Mouse (Mus musculus) liver, embryonic 12.5 days (tissue): Measurements from ENCODE around the gene Etfrf1. TPM values are rescaled to one million over a fixed set of nuclear protein-coding genes. Genes with fewer than 3 reads are reported as not detected.
A peak's percentile ranks its signal among the peaks of the same experiment; 100 is the strongest.

Experiments used
- ATAC-seq: fragments of 200-750 bp; cut with Nextera tagmentation; 2 replicates; pipeline ENCODE4 v1.8.0; 2017; ENCODE audit warnings: moderate number of reproducible peaks, mild to moderate bottlenecking, moderate library complexity
- H3K27ac ChIP-seq: fragments of 300-500 bp; sonication (generic); 2 replicates; pipeline ENCODE4 v1.5.1; 2016; ENCODE audit warnings: mild to moderate bottlenecking
- H3K27me3 ChIP-seq: fragments of 300-500 bp; sonication (generic); replicated peaks from 2 replicates; pipeline ENCODE4 v1.6.1; 2016; ENCODE audit warnings: mild to moderate bottlenecking, moderate library complexity
- H3K36me3 ChIP-seq: fragments of 300-500 bp; sonication (generic); 2 replicates; pipeline ENCODE4 v1.6.1; 2016; ENCODE audit warnings: mild to moderate bottlenecking, moderate library complexity
- H3K4me1 ChIP-seq: fragments of 300-500 bp; sonication (generic); 2 replicates; pipeline ENCODE4 v1.6.1; 2016
- H3K4me2 ChIP-seq: fragments of 300-500 bp; sonication (generic); 2 replicates; pipeline ENCODE4 v1.6.1; 2016; ENCODE audit warnings: mild to moderate bottlenecking, moderate library complexity
- H3K4me3 ChIP-seq: fragments of 300-500 bp; sonication (generic); 2 replicates; pipeline ENCODE4 v1.5.1; 2016; ENCODE audit warnings: mild to moderate bottlenecking, moderate library complexity
- H3K9ac ChIP-seq: fragments of 300-500 bp; sonication (generic); 2 replicates; pipeline ENCODE4 v1.6.1; 2016; ENCODE audit warnings: mild to moderate bottlenecking, moderate library complexity
- H3K9me3 ChIP-seq: fragments of 300-500 bp; sonication (generic); replicated peaks from 2 replicates; pipeline ENCODE4 v1.6.1; 2016; ENCODE audit warnings: mild to moderate bottlenecking, moderate library complexity
- WGBS: fragments of 180-500 bp; shearing (Covaris S2); methylation state at CpG from one replicate; pipeline ENCODE4 v1.1.7; 2016; ENCODE audit not compliant: insufficient replicate concordance; 5-methylcytosine and 5-hydroxymethylcytosine counted together
- polyA plus RNA-seq: library from polyadenylated mRNA; unstranded; fragments of >200 nt; fragmentation: Nextera tagmentation; extraction: Ambion mirVana; gene quantifications from 2 replicates; pipeline ENCODE4 v1.2.1, GENCODE M21; 2016

Etfrf1 gene
- polyA plus RNA-seq, 1 experiment from 2014 or later, result 16.6 TPM

GRCm38 (mm10) chr6:145235367-145235766 is 24.4 kb downstream of the Etfrf1 start:
- 80% methylated on average over 6 of the region's 6 CpGs for WGBS

GRCm38 (mm10) chr6:145237148-145237547 is 26.2 kb downstream of the Etfrf1 start:
- WGBS, result 78% methylated on average over 4 of the region's 4 CpGs
- H3K4me2 ChIP-seq, result no peak overlapping the region
- no peak overlapping the region for H3K27ac ChIP-seq

More at GRCm38 (mm10) chr6:145235367-145235766, 24.4 kb downstream of the Etfrf1 start:
- Histone ChIP-seq H3K4me3 (no peak overlapping the region), H3K36me3 (peaks cover 52% of the 10 kb centered on the region), H3K27me3 (no peaks in the 10 kb centered on the region), H3K4me2 (no peak overlapping the region), H3K4me1 (no peaks in the 10 kb centered on the region), H3K27ac (no peak overlapping the region), H3K9me3 (no peaks in the 10 kb centered on the region), H3K9ac (no peak overlapping the region)
- ATAC-seq, result no peak

GRCm38 (mm10) chr6:145240285-145240684 is 29.4 kb downstream of the Etfrf1 start:
- H3K36me3 ChIP-seq, result peaks cover 55% of the 10 kb centered on the region
- 79% methylated on average over 6 of the region's 6 CpGs for WGBS
- no peak for ATAC-seq

More at GRCm38 (mm10) chr6:145237148-145237547, 26.2 kb downstream of the Etfrf1 start:
- Histone ChIP-seq H3K4me3 (no peak overlapping the region), H3K9me3 (no peaks in the 10 kb centered on the region), H3K4me1 (no peaks in the 10 kb centered on the region), H3K9ac (no peak overlapping the region), H3K36me3 (peaks cover 53% of the 10 kb centered on the region), H3K27me3 (no peaks in the 10 kb centered on the region)
- no peak for ATAC-seq

GRCm38 (mm10) chr6:145242521-145242920 is 31.6 kb downstream of the Etfrf1 start:
- Histone ChIP-seq H3K4me3 (no peak overlapping the region), H3K4me1 (peaks cover 10% of the 10 kb centered on the region), H3K9me3 (no peaks in the 10 kb centered on the region), H3K9ac (no peak overlapping the region), H3K4me2 (no peak overlapping the region), H3K27ac (no peak overlapping the region), H3K27me3 (no peaks in the 10 kb centered on the region), H3K36me3 (peaks cover 66% of the 10 kb centered on the region)
- ATAC-seq, result no peak
- 46% methylated on average over 1 of the region's 1 CpGs for WGBS

More at GRCm38 (mm10) chr6:145240285-145240684, 29.4 kb downstream of the Etfrf1 start:
- Histone ChIP-seq H3K4me3 (no peak overlapping the region), H3K27ac (no peak overlapping the region), H3K27me3 (no peaks in the 10 kb centered on the region), H3K4me2 (no peak overlapping the region), H3K9ac (no peak overlapping the region), H3K9me3 (no peaks in the 10 kb centered on the region), H3K4me1 (0 out of 2 replicates have a peak, but pooled peaks cover 4% of the 10 kb centered on the region)

GRCm38 (mm10) chr6:145246841-145247240 is 35.9 kb downstream of the Etfrf1 start:
- no peak overlapping the region for H3K27ac ChIP-seq
- no peak overlapping the region for H3K4me3 ChIP-seq
- H3K4me1 ChIP-seq, result peaks cover 34% of the 10 kb centered on the region
- peaks cover 35% of the 10 kb centered on the region for H3K36me3 ChIP-seq
- 91% methylated on average over 5 of the region's 5 CpGs for WGBS
- ATAC-seq, result no peak
- H3K9ac ChIP-seq, result no peak overlapping the region
- H3K9me3 ChIP-seq, result no peaks in the 10 kb centered on the region
- 0 out of 2 replicates have a peak, but pooled peaks cover 3% of the 10 kb centered on the region for H3K27me3 ChIP-seq
- no peak overlapping the region for H3K4me2 ChIP-seq

GRCm38 (mm10) chr6:145247886-145248285 is 37.0 kb downstream of the Etfrf1 start:
- peak overlapping the region; percentile 46 for H3K9ac ChIP-seq
- peak overlapping the region; percentile 36 for H3K4me3 ChIP-seq
- ATAC-seq, result no peak

GRCm38 (mm10) chr6:145249291-145250184 is 38.6 kb downstream of the Etfrf1 start:
- peak; percentile 75 for ATAC-seq
- peaks cover 30% of the 10 kb centered on the region for H3K4me1 ChIP-seq
- H3K27me3 ChIP-seq, result peaks cover 3% of the 10 kb centered on the region; the same call in 1 of the 2 replicates
- peak overlapping the region; percentile 99 for H3K9ac ChIP-seq
- H3K27ac ChIP-seq, result peak overlapping the region; percentile 92
- peak overlapping the region; percentile 95 for H3K4me2 ChIP-seq
- H3K36me3 ChIP-seq, result peaks cover 22% of the 10 kb centered on the region
- no peaks in the 10 kb centered on the region for H3K9me3 ChIP-seq
- WGBS, result under 1% methylated on average over 90 of the region's 124 CpGs
- H3K4me3 ChIP-seq, result peak overlapping the region; percentile 98

More at GRCm38 (mm10) chr6:145247886-145248285, 37.0 kb downstream of the Etfrf1 start:
- Histone ChIP-seq H3K4me2 (peak overlapping the region; percentile 95), H3K9me3 (no peaks in the 10 kb centered on the region), H3K27ac (peak overlapping the region; percentile 32; the same call in 1 of the 2 replicates), H3K27me3 (peaks cover 3% of the 10 kb centered on the region; the same call in 1 of the 2 replicates), H3K4me1 (peaks cover 34% of the 10 kb centered on the region), H3K36me3 (peaks cover 34% of the 10 kb centered on the region)
- WGBS, result 73% methylated on average over 3 of the region's 3 CpGs

GRCm38 (mm10) chr6:145250185-145250791 is 39.4 kb downstream of the Etfrf1 start, which contains the start of gene Kras:
Kras (minus strand) TSS chr6:145250239.
- H3K36me3 ChIP-seq, result peaks cover 14% of the 10 kb centered on the region
- H3K9me3 ChIP-seq, result no peaks in the 10 kb centered on the region
- peaks cover 3% of the 10 kb centered on the region; the same call in 1 of the 2 replicates for H3K27me3 ChIP-seq
- H3K4me1 ChIP-seq, result peaks cover 30% of the 10 kb centered on the region
- peak within 1 kb of the TSS; percentile 98 for H3K4me3 ChIP-seq
- H3K4me2 ChIP-seq, result peak within 1 kb of the TSS; percentile 95
- peak within 1 kb of the TSS; percentile 92 for H3K27ac ChIP-seq
- peak; percentile 92 for ATAC-seq
- H3K9ac ChIP-seq, result peak within 1 kb of the TSS; percentile 99
- 1% methylated on average over 66 of the region's 83 CpGs for WGBS

GRCm38 (mm10) chr6:145250820-145251219 is 39.9 kb downstream of the Etfrf1 start:
- Histone ChIP-seq H3K27me3 (peaks cover 6% of the 10 kb centered on the region; the same call in 1 of the 2 replicates), H3K36me3 (peaks cover 9% of the 10 kb centered on the region), H3K9ac (peak overlapping the region; percentile 99), H3K9me3 (no peaks in the 10 kb centered on the region), H3K4me1 (peaks cover 30% of the 10 kb centered on the region), H3K27ac (peak overlapping the region; percentile 92), H3K4me3 (peak overlapping the region; percentile 98), H3K4me2 (peak overlapping the region; percentile 95)
- no peak for ATAC-seq
- WGBS, result 13% methylated on average over 16 of the region's 16 CpGs

GRCm38 (mm10) chr6:145255952-145256700 is 45.2 kb downstream of the Etfrf1 start:
- peaks cover 5% of the 10 kb centered on the region; the same call in 1 of the 2 replicates for H3K4me1 ChIP-seq
- no peak overlapping the region for H3K27ac ChIP-seq
- no peaks in the 10 kb centered on the region for H3K9me3 ChIP-seq
- 70% methylated on average over 13 of the region's 13 CpGs for WGBS
- no peak overlapping the region for H3K4me3 ChIP-seq
- no peak overlapping the region for H3K4me2 ChIP-seq
- peaks cover 6% of the 10 kb centered on the region; the same call in 1 of the 2 replicates for H3K27me3 ChIP-seq
- H3K9ac ChIP-seq, result no peak overlapping the region
- no peaks in the 10 kb centered on the region for H3K36me3 ChIP-seq
- ATAC-seq, result no peak

GRCm38 (mm10) chr6:145256701-145257073 is 45.8 kb downstream of the Etfrf1 start:
- Histone ChIP-seq H3K36me3 (no peaks in the 10 kb centered on the region), H3K9me3 (no peaks in the 10 kb centered on the region), H3K4me2 (no peak overlapping the region), H3K4me1 (0 out of 2 replicates have a peak, but pooled peaks cover 3% of the 10 kb centered on the region), H3K27ac (no peak overlapping the region), H3K27me3 (peaks cover 6% of the 10 kb centered on the region; the same call in 1 of the 2 replicates), H3K4me3 (no peak overlapping the region), H3K9ac (no peak overlapping the region)
- ATAC-seq, result no peak
- WGBS, result 43% methylated on average over 2 of the region's 2 CpGs
